Mouse (Mus musculus): ENCODE results near the gene Mms22l.

The Mms22l gene

GRCm38 (mm10) chr4:24596942-24597611 lies 100.8 kb downstream of the Mms22l start:
- no peak for TF ChIP-seq GATA4 (IDR thresholded peaks at IDR 0.05; ENCODE audit: insufficient replicate concordance, low read length)

GRCm38 (mm10) chr4:24598637-24599036 lies 102.4 kb downstream of the Mms22l start:
- TF ChIP-seq GATA4 (IDR thresholded peaks at IDR 0.05; ENCODE audit: insufficient replicate concordance, low read length): no peak

- TF ChIP-seq GATA4 (IDR thresholded peaks at IDR 0.05; ENCODE audit: insufficient replicate concordance, low read length): no peak
These were observed 105.5 kb downstream of the Mms22l start for GRCm38 (mm10) chr4:24601711-24602110.

- TF ChIP-seq GATA4 (IDR thresholded peaks at IDR 0.05; ENCODE audit: insufficient replicate concordance, low read length): no peak
These were observed 112.8 kb downstream of the Mms22l start for GRCm38 (mm10) chr4:24609085-24609484.

- no peak for TF ChIP-seq GATA4 (IDR thresholded peaks at IDR 0.05; ENCODE audit: insufficient replicate concordance, low read length)
These were observed 113.3 kb downstream of the Mms22l start for GRCm38 (mm10) chr4:24609564-24609963.

- TF ChIP-seq GATA4 (IDR thresholded peaks at IDR 0.05; ENCODE audit: insufficient replicate concordance, low read length): no peak
These were observed 123.8 kb downstream of the Mms22l start for GRCm38 (mm10) chr4:24620005-24620404.

- TF ChIP-seq GATA4 (IDR thresholded peaks at IDR 0.05; ENCODE audit: insufficient replicate concordance, low read length): no peak
These were observed 124.2 kb downstream of the Mms22l start for GRCm38 (mm10) chr4:24620440-24620839.

- no peak for TF ChIP-seq GATA4 (IDR thresholded peaks at IDR 0.05; ENCODE audit: insufficient replicate concordance, low read length)
These were observed 125.4 kb downstream of the Mms22l start for GRCm38 (mm10) chr4:24621422-24622187.

GRCm38 (mm10) chr4:24625951-24626584 lies 129.8 kb downstream of the Mms22l start:
- no peak for TF ChIP-seq GATA4 (IDR thresholded peaks at IDR 0.05; ENCODE audit: insufficient replicate concordance, low read length)

- no peak for TF ChIP-seq GATA4 (IDR thresholded peaks at IDR 0.05; ENCODE audit: insufficient replicate concordance, low read length)
These were observed 130.4 kb downstream of the Mms22l start for GRCm38 (mm10) chr4:24626686-24627085.

- no peak for TF ChIP-seq GATA4 (IDR thresholded peaks at IDR 0.05; ENCODE audit: insufficient replicate concordance, low read length)
These were observed 131.6 kb downstream of the Mms22l start for GRCm38 (mm10) chr4:24627871-24628270.

- TF ChIP-seq GATA4 (IDR thresholded peaks at IDR 0.05; ENCODE audit: insufficient replicate concordance, low read length): no peak
These were observed 134.2 kb downstream of the Mms22l start for GRCm38 (mm10) chr4:24630430-24630829.

GRCm38 (mm10) chr4:24631177-24631911 lies 135.1 kb downstream of the Mms22l start:
- TF ChIP-seq GATA4 (IDR thresholded peaks at IDR 0.05; ENCODE audit: insufficient replicate concordance, low read length): no peak

- TF ChIP-seq GATA4 (IDR thresholded peaks at IDR 0.05; ENCODE audit: insufficient replicate concordance, low read length): no peak
These were observed 146.1 kb downstream of the Mms22l start for GRCm38 (mm10) chr4:24642306-24642705.

All from liver, adult (tissue).